Comparison of ENCODE assay signal across 9 mouse cellular contexts in the genomic region with DNA sequence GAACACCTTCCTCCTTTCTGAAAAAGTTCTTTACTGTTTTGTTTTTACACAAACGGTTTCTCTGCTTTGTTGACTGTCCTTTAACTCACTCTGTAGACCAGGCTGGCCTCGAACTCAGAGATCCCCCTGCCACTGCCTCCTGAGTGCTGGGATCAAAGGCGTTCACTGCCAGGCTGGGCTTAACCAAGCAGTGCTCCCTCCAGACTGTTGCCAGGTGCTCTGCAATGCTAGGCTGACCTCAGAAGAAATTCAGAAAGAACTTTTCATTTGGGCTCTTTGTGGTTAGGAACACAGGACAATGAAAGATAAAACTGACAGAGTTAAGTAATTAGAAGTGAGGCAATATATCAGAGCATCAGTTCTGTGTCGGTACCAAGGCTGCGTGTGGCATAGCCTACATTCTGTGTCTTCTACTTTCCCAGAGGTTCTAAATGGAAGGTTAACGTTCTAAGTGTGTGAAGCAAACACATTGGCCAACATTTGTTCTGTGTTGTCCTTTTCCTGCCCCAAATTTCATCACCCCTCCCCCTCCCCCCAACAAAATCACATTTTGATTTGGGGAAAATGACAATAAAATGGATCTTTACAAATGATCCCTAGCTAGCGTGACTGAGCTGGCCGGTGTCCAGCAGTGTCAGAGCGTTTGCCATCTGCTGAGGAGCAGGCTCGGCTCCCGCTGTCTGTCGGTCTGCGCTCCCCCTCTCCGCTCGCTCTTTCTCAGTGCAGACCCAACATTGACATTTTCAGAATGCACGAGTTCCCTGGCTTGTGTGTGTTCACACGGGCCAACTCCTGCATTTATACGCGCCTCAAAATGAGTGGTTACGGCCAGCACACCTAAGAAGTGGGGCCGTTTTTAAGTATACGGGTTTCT. TPM values are rescaled to one million over a fixed set of nuclear protein-coding genes. Genes with fewer than 3 reads are reported as not detected.
DNase-seq lines count a peak whose midpoint lies in the region; ATAC-seq and TF ChIP-seq lines count a peak whose summit lies in the region.
"Had no signal": no experiment of that assay in that cellular context is flagged by ENCODE, and none has a peak within 500 bp of the region (broad histone marks: within the 10 kb centered on the region; RNA-seq: fewer than 3 reads in every experiment).

No protein-coding gene starts in this region.

- H3K9ac ChIP-seq in limb, embryonic 12.5 days (replicated peaks), result no peak overlapping the region
- H3K9ac ChIP-seq in kidney, embryonic 16.5 days (replicated peaks; ENCODE audit: low read length), result no peak overlapping the region

- intact Hi-C loops in gastrocnemius, adult 2 months (cut with DNase I), result loop anchor here (5.0 kb wide), 1 partner anchor 47 kb away; the partner anchor contains the start of gene Mxi1

- WGBS in limb, embryonic 12.5 days, result 74% methylated on average over 22 of the region's 22 CpGs
- 85% methylated on average over 22 of the region's 22 CpGs for WGBS in limb, embryonic 10.5 days
- 66% methylated on average over 22 of the region's 22 CpGs for WGBS in kidney, embryonic 16.5 days

- ATAC-seq in limb, embryonic 12.5 days (ENCODE audit: insufficient number of reproducible peaks, insufficient read depth, low FRiP score, low TSS enrichment, low read depth), result no peak
- ATAC-seq in kidney, embryonic 16.5 days (ENCODE audit: low FRiP score, low TSS enrichment), result no peak
- ATAC-seq in erythroblast, adult 5-6 weeks (replicated peaks; ENCODE audit: low FRiP score, poor library complexity, severe bottlenecking), result no peak

- no peaks in the 10 kb centered on the region for H3K9me3 ChIP-seq in limb, embryonic 12.5 days
- no peaks in the 10 kb centered on the region for H3K9me3 ChIP-seq in limb, embryonic 10.5 days (replicated peaks)
- H3K9me3 ChIP-seq in kidney, embryonic 16.5 days (ENCODE audit: low read length), result no peaks in the 10 kb centered on the region

- 0 out of 2 replicates have a peak overlapping the region, but pooled peaks have one; percentile 31 for H3K27ac ChIP-seq in limb, embryonic 12.5 days
- no peak overlapping the region for H3K27ac ChIP-seq in limb, embryonic 10.5 days
- no peak overlapping the region for H3K27ac ChIP-seq in brown adipose tissue, adult 24 weeks (replicated peaks; ENCODE audit: low read depth, low read length)
- peak overlapping the region; percentile 75 for H3K27ac ChIP-seq in gastrocnemius, adult 2 months
- no peak overlapping the region for H3K27ac ChIP-seq in kidney, embryonic 16.5 days (ENCODE audit: low read length)

- H3K4me3 ChIP-seq in limb, embryonic 12.5 days (replicated peaks), result no peak overlapping the region
- no peak overlapping the region for H3K4me3 ChIP-seq in limb, embryonic 10.5 days
- H3K4me3 ChIP-seq in brown adipose tissue, adult 24 weeks (ENCODE audit: insufficient read depth, low read depth, low read length), result peak overlapping the region; percentile 49
- peak overlapping the region; percentile 69 for H3K4me3 ChIP-seq in gastrocnemius, adult 2 months
- no peak overlapping the region for H3K4me3 ChIP-seq in kidney, embryonic 16.5 days (ENCODE audit: low read length)

- H3K27me3 ChIP-seq in limb, embryonic 12.5 days, result no peaks in the 10 kb centered on the region
- no peaks in the 10 kb centered on the region for H3K27me3 ChIP-seq in limb, embryonic 10.5 days (ENCODE audit: low read depth, poor library complexity, severe bottlenecking)
- H3K27me3 ChIP-seq in kidney, embryonic 16.5 days (ENCODE audit: insufficient read depth, low read length), result no peaks in the 10 kb centered on the region

- TF ChIP-seq CTCF in gastrocnemius, adult 2 months (IDR thresholded peaks at IDR 0.05), result no peak

- no peak overlapping the region for H3K4me2 ChIP-seq in limb, embryonic 12.5 days
- H3K4me2 ChIP-seq in kidney, embryonic 16.5 days (replicated peaks; ENCODE audit: low read depth, low read length), result peak overlapping the region; percentile 22; the same call in 1 of the 2 replicates

- H3K4me1 ChIP-seq in limb, embryonic 12.5 days (replicated peaks), result peaks cover 10% of the 10 kb centered on the region
- H3K4me1 ChIP-seq in limb, embryonic 10.5 days, result no peaks in the 10 kb centered on the region
- H3K4me1 ChIP-seq in brown adipose tissue, adult 24 weeks (ENCODE audit: control insufficient read depth, insufficient read depth, insufficient read length, low read length), result no peaks in the 10 kb centered on the region
- peaks cover under 1% of the 10 kb centered on the region; the same call in 1 of the 2 replicates for H3K4me1 ChIP-seq in kidney, embryonic 16.5 days (ENCODE audit: insufficient read depth, low read length)

- no peak for DNase-seq in limb, embryonic 10.5 days (ENCODE audit: low spot score)
- DNase-seq in gastrocnemius, adult 2 months, result peak; percentile 79
- peak; percentile 43 for DNase-seq in lung, postnatal 36 days
- no peak for DNase-seq in spleen, adult 12 weeks (ENCODE audit: low spot score)

- H3K36me3 ChIP-seq in limb, embryonic 12.5 days, result peaks cover 9% of the 10 kb centered on the region
- peaks cover 17% of the 10 kb centered on the region for H3K36me3 ChIP-seq in limb, embryonic 10.5 days
- H3K36me3 ChIP-seq in kidney, embryonic 16.5 days (ENCODE audit: insufficient read depth, low read length), result peaks cover 7% of the 10 kb centered on the region; the same call in 1 of the 2 replicates

RNA-seq across cellular contexts. Expression of gene Gm10197, which starts 12.2 kb away (rescaled TPM):
- polyA plus RNA-seq in limb, embryonic 12.5 days (2016; fragmentation: Nextera tagmentation; extraction: Ambion mirVana), result not detected in 2 replicates
- 6.6 TPM in 1 of 2 replicates, not detected in the other for polyA plus RNA-seq in limb, embryonic 10.5 days (2016; fragmentation: Nextera tagmentation; extraction: Ambion mirVana)
- not detected in 2 replicates for polyA plus RNA-seq in brown adipose tissue, adult 24 weeks (2012; ENCODE audit: insufficient read depth, insufficient read length, missing spikeins)
- not detected for total RNA-seq in gastrocnemius, adult 2 months (2021)
- not detected in 2 replicates for polyA plus RNA-seq in kidney, embryonic 16.5 days (2015; fragmentation: Nextera tagmentation; extraction: Ambion mirVana)
- not detected in 2 replicates for total RNA-seq in erythroblast, adult 5-6 weeks (2015; ENCODE audit: low replicate concordance)
- not detected in 2 replicates for total RNA-seq in erythroblast, adult 5-6 weeks (2017; ENCODE audit: low replicate concordance)
- total RNA-seq: gastrocnemius, postnatal 4 days had no signal

RNA-seq across cellular contexts. Expression of gene Smndc1, which starts 31.0 kb away (rescaled TPM):
- 46.7 and 53.1 TPM in 2 replicates for polyA plus RNA-seq in limb, embryonic 12.5 days (2016; fragmentation: Nextera tagmentation; extraction: Ambion mirVana)
- 41.2 and 43.8 TPM in 2 replicates for polyA plus RNA-seq in limb, embryonic 10.5 days (2016; fragmentation: Nextera tagmentation; extraction: Ambion mirVana)
- 21.5 and 23.8 TPM in 2 replicates for polyA plus RNA-seq in brown adipose tissue, adult 24 weeks (2012; ENCODE audit: insufficient read depth, insufficient read length, missing spikeins)
- 10 to 100 TPM; 28.1 to 30.7 TPM for total RNA-seq in gastrocnemius, adult 2 months (2021)
- polyA plus RNA-seq in kidney, embryonic 16.5 days (2015; fragmentation: Nextera tagmentation; extraction: Ambion mirVana), result 39.1 and 40.1 TPM in 2 replicates
- total RNA-seq in erythroblast, adult 5-6 weeks (2015; ENCODE audit: low replicate concordance), result 17.5 and 29.0 TPM in 2 replicates
- total RNA-seq in erythroblast, adult 5-6 weeks (2017; ENCODE audit: low replicate concordance), result 17.3 and 18.9 TPM in 2 replicates

RNA-seq across cellular contexts. Expression of gene Mxi1, which starts 49.1 kb away (rescaled TPM):
- polyA plus RNA-seq in limb, embryonic 12.5 days (2016; fragmentation: Nextera tagmentation; extraction: Ambion mirVana), result 45.5 and 46.6 TPM in 2 replicates
- polyA plus RNA-seq in limb, embryonic 10.5 days (2016; fragmentation: Nextera tagmentation; extraction: Ambion mirVana), result 28.6 and 32.4 TPM in 2 replicates
- 20.9 and 37.2 TPM in 2 replicates for polyA plus RNA-seq in brown adipose tissue, adult 24 weeks (2012; ENCODE audit: insufficient read depth, insufficient read length, missing spikeins)
- 10 to 100 TPM; 38.1 to 53.6 TPM for total RNA-seq in gastrocnemius, adult 2 months (2021)
- polyA plus RNA-seq in kidney, embryonic 16.5 days (2015; fragmentation: Nextera tagmentation; extraction: Ambion mirVana), result 19.2 and 32.1 TPM in 2 replicates
- 71.1 and 75.4 TPM in 2 replicates for total RNA-seq in erythroblast, adult 5-6 weeks (2015; ENCODE audit: low replicate concordance)
- total RNA-seq in erythroblast, adult 5-6 weeks (2017; ENCODE audit: low replicate concordance), result 156 and 229 TPM in 2 replicates

Comparison
In these comparisons a context has a peak if more than half of its experiments do, and no peak if none do; other contexts are left out.
1. H3K27ac ChIP-seq: peak in limb, embryonic 12.5 days (single experiment) and gastrocnemius, adult 2 months (single experiment); none in limb, embryonic 10.5 days (single experiment), brown adipose tissue, adult 24 weeks (single experiment) and kidney, embryonic 16.5 days (single experiment).
2. H3K4me3 ChIP-seq: peak in brown adipose tissue, adult 24 weeks (single experiment) and gastrocnemius, adult 2 months (single experiment); none in limb, embryonic 12.5 days (single experiment), limb, embryonic 10.5 days (single experiment) and kidney, embryonic 16.5 days (single experiment).
3. DNase-seq: peak in gastrocnemius, adult 2 months (single experiment) and lung, postnatal 36 days (single experiment); none in limb, embryonic 10.5 days (single experiment) and spleen, adult 12 weeks (single experiment).